Mouse (Mus musculus) myocyte (in vitro differentiated cells): ENCODE data around the gene Gimap7.

Experiments used
- CEBPB ChIP-seq: IDR thresholded peaks from 2 replicates; pipeline ENCODE4 v1.6.1; 2011; ENCODE audit warnings: mild to moderate bottlenecking, moderate library complexity; ENCODE audit not compliant: poor library complexity, insufficient read depth, severe bottlenecking
- E2F4 ChIP-seq: IDR thresholded peaks from one replicate; pipeline ENCODE4 v1.6.1; 2011; ENCODE audit warnings: mild to moderate bottlenecking, control low read depth, moderate library complexity; ENCODE audit not compliant: insufficient read depth
- MAX ChIP-seq: IDR thresholded peaks from one replicate; pipeline ENCODE4 v1.6.1; 2011; ENCODE audit warnings: low read depth, mild to moderate bottlenecking, control low read depth
- MYOD1 ChIP-seq, 3 experiments: IDR thresholded peaks; one replicate each; pipeline ENCODE4 v1.6.1; 2011; ENCODE audit warnings: control low read depth in 2 of 3, low read depth in 2 of 3, mild to moderate bottlenecking in 2 of 3, moderate library complexity in 1 of 3; ENCODE audit not compliant: insufficient read length in 2 of 3, control insufficient read depth in 1 of 3
- MYOG ChIP-seq, 3 experiments: IDR thresholded peaks; one replicate each; pipeline ENCODE4 v1.6.1; 2011; ENCODE audit warnings: control low read depth in 2 of 3, low read depth in 2 of 3, mild to moderate bottlenecking in 2 of 3; ENCODE audit not compliant: insufficient read length in 2 of 3, control insufficient read depth in 1 of 3, insufficient read depth in 1 of 3
- POLR2A ChIP-seq: IDR thresholded peaks from one replicate; pipeline ENCODE4 v1.6.1; 2011; ENCODE audit warnings: low read depth, mild to moderate bottlenecking, control low read depth, moderate library complexity; ENCODE audit not compliant: insufficient read length
- POLR2AphosphoS2 ChIP-seq: IDR thresholded peaks from one replicate; pipeline ENCODE4 v1.6.1; 2011; ENCODE audit warnings: low read depth, control low read depth; ENCODE audit not compliant: insufficient read length
- TCF12 ChIP-seq: IDR thresholded peaks from one replicate; pipeline ENCODE4 v1.6.1; 2011; ENCODE audit warnings: mild to moderate bottlenecking, control low read depth; ENCODE audit not compliant: poor library complexity, insufficient read depth, severe bottlenecking
- USF1 ChIP-seq: IDR thresholded peaks from one replicate; pipeline ENCODE4 v1.6.1; 2011; ENCODE audit warnings: low read depth, mild to moderate bottlenecking, control low read depth, moderate library complexity

DNA sequence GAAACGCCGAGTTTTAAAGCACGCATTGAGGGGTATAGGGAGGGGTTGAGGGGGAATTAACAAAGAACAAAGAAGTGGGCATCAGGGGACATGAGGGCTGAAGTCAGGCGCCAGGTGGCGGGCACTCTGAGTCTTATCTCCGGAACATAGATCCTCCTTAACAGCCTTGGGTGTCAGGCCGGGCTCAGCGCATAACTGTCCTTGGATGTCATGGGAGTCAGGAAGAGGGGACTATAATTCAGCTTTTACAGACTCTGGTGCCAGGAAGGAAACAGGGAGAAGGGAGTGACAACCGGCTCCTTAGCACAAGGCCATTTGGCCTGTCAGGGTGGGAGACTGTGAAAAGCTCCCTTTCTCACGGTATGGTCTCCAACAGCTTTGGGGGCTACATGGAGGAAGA lies 46.1 kb downstream of the Gimap7 start:
- TF ChIP-seq TCF12, result no peak
- no peak for TF ChIP-seq POLR2A
- TF ChIP-seq CEBPB, result no peak
- no peak for TF ChIP-seq MAX
- no peak for TF ChIP-seq MYOD1 (IDR thresholded peaks at IDR 0.05; ENCODE audit: control insufficient read depth in 1 of 3, insufficient read length in 2 of 3, low read depth in 2 of 3)
- TF ChIP-seq POLR2AphosphoS2, result no peak
- no peak for TF ChIP-seq E2F4
- TF ChIP-seq MYOG (IDR thresholded peaks at IDR 0.05; ENCODE audit: control insufficient read depth in 1 of 3, insufficient read depth in 1 of 3, insufficient read length in 2 of 3, low read depth in 2 of 3), result no peak
- TF ChIP-seq USF1, result no peak
